Mouse (Mus musculus): ENCODE data around the gene Pola2. TPM values are rescaled to one million over a fixed set of nuclear protein-coding genes. Genes with fewer than 3 reads are reported as not detected.
A peak's percentile ranks its signal among the peaks of the same experiment; 100 is the strongest.

Pola2 gene
- total RNA-seq, 2 experiments from 2014 or later = 6.2 to 6.6 TPM

DNA sequence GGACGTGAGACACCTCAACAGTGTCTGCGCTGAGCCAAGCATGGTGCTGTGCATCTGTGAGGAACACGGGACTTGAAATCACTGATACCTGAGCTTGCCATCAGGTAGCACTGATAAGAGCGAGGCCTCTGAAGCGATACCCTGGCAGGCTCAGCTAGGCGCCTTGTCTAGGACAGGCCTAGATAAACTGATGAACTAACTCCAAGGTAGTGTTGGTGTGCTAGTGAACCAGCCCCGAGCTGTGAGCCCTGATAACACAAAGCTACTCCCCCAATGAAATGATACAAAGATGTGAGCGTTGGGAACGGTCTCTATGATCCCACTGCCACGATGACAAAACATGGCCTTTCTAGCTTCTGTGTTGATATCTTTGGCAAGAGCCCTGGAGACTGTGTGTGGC lies 3.7 kb upstream of the Pola2 start:
- DNase-seq (ENCODE audit: low spot score in 2 of 2) = no peak
- intact Hi-C loops (cut with DNase I) = no loop called here

DNA sequence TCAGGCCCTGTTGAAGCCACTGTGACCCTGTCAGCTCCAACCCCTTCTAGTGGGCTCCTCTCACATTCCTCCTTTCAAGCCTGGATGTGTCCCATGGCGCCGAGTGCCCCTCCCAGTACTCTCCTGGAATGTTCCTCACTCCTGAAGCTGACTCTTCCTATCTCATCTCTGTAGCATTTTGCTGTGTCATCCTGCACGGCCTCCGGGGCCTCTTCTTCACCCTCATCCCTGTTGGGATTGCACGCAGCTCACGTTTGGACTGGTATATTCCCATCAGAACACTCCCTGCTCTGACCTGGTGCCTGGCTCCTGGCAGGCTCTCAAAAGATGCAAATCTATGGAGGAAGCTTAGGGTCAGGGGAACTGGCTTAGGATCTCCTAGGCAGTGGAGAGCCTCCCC lies 2.8 kb upstream of the Pola2 start:
- no peak for DNase-seq (ENCODE audit: low spot score in 2 of 2)
- intact Hi-C loops (cut with DNase I) = no loop called here

- no peak for DNase-seq (ENCODE audit: low spot score in 2 of 2)
- intact Hi-C loops (cut with DNase I) = loop anchor here (2.0 kb wide), 2 partner anchors 53 to 79 kb away; no protein-coding TSS in a partner anchor
Measured at GRCm38 (mm10) chr19:5965910-5966309, 1.9 kb upstream of the Pola2 start.

DNA sequence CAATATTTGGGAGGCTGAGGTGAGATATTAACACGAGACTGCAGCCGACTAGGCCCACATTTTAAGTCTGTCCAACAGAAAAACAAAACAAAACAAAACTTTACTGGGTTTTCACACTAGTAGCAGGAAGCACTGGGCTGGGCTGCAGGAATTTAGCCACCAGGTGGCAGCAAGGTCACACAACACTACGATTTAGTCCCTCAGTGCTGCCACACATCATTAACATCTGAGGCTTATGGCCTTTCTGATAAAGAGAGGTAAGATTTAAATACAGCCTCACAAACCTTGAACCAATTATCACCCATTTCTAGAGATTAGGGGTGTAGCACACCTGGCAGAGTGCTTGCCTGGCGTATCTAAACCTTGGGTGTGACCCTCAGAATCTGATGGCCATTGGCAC lies 1.3 kb upstream of the Pola2 start:
- peak; percentile 69 to 83 for DNase-seq (ENCODE audit: low spot score in 2 of 2)
- intact Hi-C loops (cut with DNase I) = loop anchor here (2.0 kb wide), 2 partner anchors 54 to 80 kb away; no protein-coding TSS in a partner anchor

- intact Hi-C loops (cut with DNase I) = loop anchor here (2.0 kb wide), 2 partner anchors 54 to 80 kb away; no protein-coding TSS in a partner anchor
- no peak for DNase-seq (ENCODE audit: low spot score in 2 of 2)
Measured at GRCm38 (mm10) chr19:5964804-5965203, 802 bp upstream of the Pola2 start.

DNA sequence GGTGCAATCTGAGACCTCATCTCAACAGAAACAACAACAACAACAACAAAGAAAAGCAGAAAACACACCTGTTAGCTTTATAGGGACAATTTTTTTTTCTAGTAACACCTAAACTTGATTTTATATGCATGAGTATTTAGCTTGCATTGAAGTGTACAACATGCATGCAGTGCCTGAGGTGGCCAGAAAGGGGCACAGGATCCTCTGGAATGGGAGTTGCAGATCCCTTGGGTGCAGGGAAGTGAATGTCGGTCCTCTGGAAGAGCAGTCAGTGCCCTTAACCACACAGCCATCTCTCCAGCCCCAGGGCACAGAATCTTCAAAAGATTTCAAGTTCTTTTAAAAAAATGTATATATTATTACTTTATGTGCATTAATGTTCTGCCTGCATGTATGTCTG lies 1.4 kb downstream of the Pola2 start:
- intact Hi-C loops (cut with DNase I) = no loop called here
- DNase-seq (ENCODE audit: low spot score in 2 of 2) = no peak

DNA sequence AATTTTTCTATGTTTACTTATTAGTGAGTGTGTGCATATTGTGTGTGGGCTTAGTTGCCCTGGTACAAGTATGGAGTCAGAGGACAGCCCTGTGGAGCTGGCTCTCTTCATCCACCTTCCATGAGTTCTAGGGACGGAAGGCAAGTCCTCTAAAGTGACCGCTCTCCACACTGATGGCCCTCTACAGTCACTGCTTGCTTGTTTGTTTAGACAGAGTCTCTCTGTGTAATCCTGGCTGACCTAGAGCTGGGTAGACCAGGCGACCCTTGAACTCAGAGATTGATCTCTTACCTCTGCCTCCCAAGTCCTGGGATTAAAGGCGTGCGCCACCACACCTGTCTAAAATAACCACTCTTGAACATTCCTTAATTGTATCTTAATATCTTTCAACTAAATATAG lies 6.6 kb downstream of the Pola2 start:
- intact Hi-C loops (cut with DNase I) = loop anchor here (2.0 to 5.0 kb wide), 2 partner anchors 33 to 175 kb away; partner anchors contain the start of gene Cdc42ep2
- no peak for DNase-seq (ENCODE audit: low spot score in 2 of 2)

GRCm38 (mm10) chr19:5956685-5957084 lies 7.3 kb downstream of the Pola2 start:
- DNase-seq (ENCODE audit: low spot score in 2 of 2) = peak; percentile 63 to 80
- intact Hi-C loops (cut with DNase I) = loop anchor here (2.0 to 5.0 kb wide), 2 partner anchors 32 to 174 kb away; partner anchors contain the start of gene Cdc42ep2

DNA sequence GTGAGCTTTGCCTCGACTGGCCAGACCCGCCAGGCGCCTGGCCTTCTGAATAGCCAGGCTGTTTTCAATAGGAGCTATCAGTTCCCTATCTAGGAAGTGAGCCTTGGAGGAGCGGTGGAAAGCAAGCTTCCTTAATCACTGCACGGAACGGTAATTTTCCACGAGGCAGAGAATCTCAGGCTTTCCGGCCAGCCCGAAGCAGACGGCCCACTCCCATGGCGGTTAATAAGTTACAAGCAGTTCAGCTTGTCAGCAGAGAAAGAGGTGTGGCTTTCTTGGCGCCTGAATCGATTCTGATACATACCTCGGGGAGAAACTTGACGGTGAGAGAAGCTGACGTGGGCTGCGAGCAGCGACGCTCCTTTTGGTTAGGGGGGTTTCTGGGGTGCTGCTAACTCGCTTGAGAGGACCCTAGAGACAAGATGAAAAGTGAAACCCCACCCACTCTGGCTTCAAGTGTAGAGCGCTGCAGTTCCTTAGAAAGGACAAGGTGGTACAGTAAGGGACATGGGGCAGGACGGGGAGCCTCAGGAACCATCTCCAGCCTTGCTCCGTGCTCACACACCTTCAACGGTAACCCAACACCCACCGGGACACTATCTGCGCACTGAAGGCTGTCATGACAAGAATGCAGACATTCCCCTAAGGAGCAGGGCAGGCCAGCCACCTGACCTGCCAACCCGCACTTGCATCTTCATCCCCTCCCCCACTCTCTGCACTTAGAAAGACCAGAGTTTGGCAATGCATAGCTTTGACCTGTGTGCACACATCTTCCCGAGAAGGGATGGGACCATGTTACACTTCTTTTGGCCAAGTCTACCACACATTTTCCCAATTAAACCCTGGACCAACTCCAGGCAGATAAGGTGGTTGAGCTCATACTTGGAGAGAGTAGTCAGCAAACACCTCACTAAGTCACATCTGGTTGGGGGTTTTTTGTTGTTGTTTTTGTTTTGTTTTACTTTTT lies 8.0 kb downstream of the Pola2 start:
- no peak for DNase-seq (ENCODE audit: low spot score in 2 of 2)
- intact Hi-C loops (cut with DNase I) = loop anchor here (2.0 to 5.0 kb wide), 2 partner anchors 31 to 174 kb away; partner anchors contain the start of gene Cdc42ep2

GRCm38 (mm10) chr19:5954936-5955335 lies 9.1 kb downstream of the Pola2 start:
- intact Hi-C loops (cut with DNase I) = loop anchor here (5.0 kb wide), 1 partner anchor 173 kb away; no protein-coding TSS in a partner anchor
- no peak for DNase-seq (ENCODE audit: low spot score in 2 of 2)

DNA sequence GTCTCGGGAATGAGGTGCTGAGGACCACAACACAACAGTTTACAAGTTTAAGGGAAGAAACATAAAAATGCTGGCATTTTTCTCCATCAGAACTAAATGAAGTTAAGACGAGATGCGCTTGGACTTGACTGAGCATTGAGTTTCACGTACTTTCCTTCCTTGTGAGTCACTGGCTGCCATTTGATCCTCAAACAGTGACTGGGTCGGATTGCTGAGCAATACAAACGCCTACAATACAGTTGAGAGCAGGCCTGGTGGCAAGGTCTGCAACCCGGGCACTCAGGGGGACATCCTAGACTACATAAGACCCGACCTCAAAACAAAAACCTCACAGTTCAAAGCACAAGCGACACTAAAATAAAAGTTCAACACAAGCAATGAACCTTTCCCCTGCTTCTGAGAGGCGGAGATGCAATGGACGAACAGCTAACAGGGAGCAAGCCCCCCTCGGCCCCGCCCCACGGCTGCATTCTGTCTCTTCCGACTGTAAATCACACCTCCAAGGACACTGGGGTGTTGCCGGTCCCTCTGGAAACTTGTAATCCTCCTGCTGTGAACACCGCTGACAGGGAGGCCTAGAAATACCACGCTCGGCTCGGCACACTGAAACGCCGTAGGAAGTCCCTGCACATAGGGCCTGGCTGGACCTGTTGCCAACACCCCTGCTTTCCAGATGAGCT lies 9.8 kb downstream of the Pola2 start:
- intact Hi-C loops (cut with DNase I) = no loop called here
- no peak for DNase-seq (ENCODE audit: low spot score in 2 of 2)

- intact Hi-C loops (cut with DNase I) = no loop called here
- no peak for DNase-seq (ENCODE audit: low spot score in 2 of 2)
Measured at GRCm38 (mm10) chr19:5953201-5953770, 10.7 kb downstream of the Pola2 start.

DNA sequence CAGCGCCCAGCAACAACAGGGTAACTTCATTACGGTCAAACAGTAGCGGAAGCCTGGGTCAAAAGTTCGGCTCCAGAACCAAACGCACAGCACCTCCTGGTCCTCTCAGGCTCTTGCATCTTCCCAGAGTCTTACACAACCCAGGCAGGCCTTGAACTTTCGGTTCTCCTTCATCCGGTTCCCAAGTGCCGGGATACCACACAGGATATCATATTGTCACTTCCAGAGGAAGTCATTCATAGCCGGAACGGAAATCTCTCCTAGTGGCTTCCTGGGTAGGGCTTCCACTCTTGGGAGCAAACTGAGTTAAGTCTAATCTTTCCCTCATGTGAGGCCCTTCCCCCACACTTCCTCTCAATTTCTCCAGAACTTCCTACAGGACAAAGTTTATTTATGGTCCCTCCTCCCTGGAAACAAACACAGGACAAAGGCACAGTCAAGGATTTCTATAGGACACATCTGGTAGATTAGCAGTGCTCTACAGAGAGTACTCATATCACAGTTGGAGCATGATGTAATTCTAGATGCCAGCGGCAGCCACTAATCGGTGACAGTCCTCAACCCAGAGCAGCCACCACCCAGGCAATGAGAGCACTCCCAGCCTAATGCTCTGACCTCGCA lies 11.8 kb downstream of the Pola2 start:
- no peak for DNase-seq (ENCODE audit: low spot score in 2 of 2)
- intact Hi-C loops (cut with DNase I) = no loop called here

- DNase-seq (ENCODE audit: low spot score in 2 of 2) = no peak
- intact Hi-C loops (cut with DNase I) = no loop called here
Measured at GRCm38 (mm10) chr19:5951631-5952030, 12.4 kb downstream of the Pola2 start.

DNA sequence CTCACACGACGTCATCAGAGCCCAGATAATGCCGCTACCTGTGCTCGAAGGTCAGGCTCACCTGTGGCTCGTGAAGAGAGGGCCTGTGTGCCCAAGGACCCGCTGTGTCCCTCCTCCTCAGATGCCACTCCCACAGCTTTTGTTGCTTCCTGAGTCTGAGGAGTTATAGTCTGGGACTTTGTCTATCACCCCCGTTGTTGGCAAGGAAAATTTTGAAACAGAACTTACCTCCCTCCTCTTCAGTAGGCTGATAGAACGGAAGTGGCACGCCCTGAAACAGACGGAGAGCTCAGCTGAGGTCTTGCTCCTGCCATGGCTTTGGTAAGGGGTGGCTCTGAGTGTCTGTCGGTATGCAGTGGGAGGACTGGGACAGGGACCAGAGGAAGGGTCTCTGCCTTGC lies 13.8 kb downstream of the Pola2 start:
- intact Hi-C loops (cut with DNase I) = no loop called here
- DNase-seq (ENCODE audit: low spot score in 2 of 2) = no peak

DNA sequence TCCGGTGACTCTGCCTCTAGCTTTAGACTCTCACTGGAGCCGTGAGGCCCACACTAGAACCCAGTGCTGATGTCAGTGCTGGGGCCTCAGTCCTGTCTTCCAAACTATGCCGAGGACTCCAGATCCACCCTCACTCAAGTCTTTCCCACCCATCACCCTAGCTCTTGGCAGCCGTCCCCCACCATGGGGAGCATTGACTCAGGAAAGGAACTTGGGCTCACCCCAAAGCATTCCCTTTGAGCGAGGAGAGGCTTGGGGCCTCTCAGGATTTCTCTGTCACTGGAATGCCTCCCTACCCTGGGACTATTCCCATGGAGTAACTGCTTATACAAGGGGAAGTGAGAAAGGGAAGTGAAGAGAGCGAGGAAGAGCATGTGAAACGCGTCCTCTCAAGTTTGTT lies 18.1 kb downstream of the Pola2 start:
- intact Hi-C loops (cut with DNase I) = no loop called here
- no peak for DNase-seq (ENCODE audit: low spot score in 2 of 2)

DNA sequence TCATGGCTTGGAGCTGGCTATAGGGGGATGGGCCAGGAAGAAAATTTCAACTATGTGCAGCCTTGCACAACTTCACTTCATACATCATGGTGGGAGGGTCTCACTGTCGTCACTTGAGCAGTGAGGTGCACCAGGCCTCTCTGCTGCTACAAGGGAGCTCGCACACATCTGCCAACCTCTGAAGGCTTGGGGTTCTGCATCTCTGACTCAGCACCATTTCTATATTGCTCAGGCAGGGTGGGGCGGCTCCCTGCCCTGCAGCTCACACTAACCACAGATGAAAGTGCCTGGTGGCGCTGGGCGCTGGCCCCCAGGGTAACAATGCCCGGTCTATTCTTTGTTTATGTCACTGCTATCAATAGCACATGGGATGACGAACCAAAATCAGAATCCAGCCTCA lies 19.0 kb downstream of the Pola2 start:
- intact Hi-C loops (cut with DNase I) = no loop called here
- no peak for DNase-seq (ENCODE audit: low spot score in 2 of 2)

GRCm38 (mm10) chr19:5944145-5944544 lies 19.9 kb downstream of the Pola2 start:
- intact Hi-C loops (cut with DNase I) = no loop called here
- no peak for DNase-seq (ENCODE audit: low spot score in 2 of 2)

DNA sequence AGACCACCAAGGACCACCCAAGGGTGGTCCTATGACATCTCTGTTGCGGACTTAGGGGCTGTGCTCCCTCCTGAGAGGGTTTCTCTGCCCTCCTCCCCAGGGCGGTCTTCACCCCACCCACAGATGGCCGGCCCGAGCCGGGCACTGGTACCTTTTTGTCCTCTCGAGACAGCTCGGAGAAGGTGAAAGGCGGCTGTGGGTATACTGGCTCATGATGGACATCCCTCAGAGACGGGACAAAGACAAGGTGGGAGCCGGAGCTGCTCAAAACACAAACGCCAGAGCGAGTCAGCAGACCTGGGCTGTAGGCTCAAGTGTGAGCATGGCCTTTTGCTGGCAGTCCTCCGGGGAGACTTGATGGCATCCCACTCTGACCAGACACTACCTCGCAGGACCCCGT lies 20.6 kb downstream of the Pola2 start:
- intact Hi-C loops (cut with DNase I) = no loop called here
- DNase-seq (ENCODE audit: low spot score in 2 of 2) = no peak
